Mouse (Mus musculus) limb, embryonic 14.5 days (tissue): Measurements from ENCODE around the gene Ryr1. TPM values are rescaled to one million over a fixed set of nuclear protein-coding genes. Genes with fewer than 3 reads are reported as not detected.
"Not testable (repeated sequence)": the region's sequence is repeated elsewhere in the genome, so short reads cannot be mapped to it uniquely, and the experiment has no call there.

Experiments
- ATAC-seq: fragments of 200-750 bp; cut with Nextera tagmentation; 2 replicates; pipeline ENCODE4 v1.8.0; 2017; ENCODE audit warnings: low read depth, moderate number of reproducible peaks, moderate TSS enrichment; ENCODE audit not compliant: low FRiP score
- DNase-seq: peaks from one replicate; pipeline ENCODE4 v3.0.0-alpha.2; 2015; ENCODE audit warnings: low spot score
- H3K27ac ChIP-seq: fragments of 300-500 bp; sonication (generic); replicated peaks from 2 replicates; pipeline ENCODE4 v1.5.1; 2014; ENCODE audit warnings: low read depth, mild to moderate bottlenecking, low read length, moderate library complexity, mixed read lengths
- H3K27me3 ChIP-seq: fragments of 300-500 bp; sonication (generic); 2 replicates; pipeline ENCODE4 v1.6.1; 2014; ENCODE audit warnings: low read length, mixed read lengths; ENCODE audit not compliant: control insufficient read depth, insufficient read depth
- H3K36me3 ChIP-seq: fragments of 300-500 bp; sonication (generic); 2 replicates; pipeline ENCODE4 v1.6.1; 2014; ENCODE audit warnings: mild to moderate bottlenecking, low read length, moderate library complexity, mixed read lengths; ENCODE audit not compliant: control insufficient read depth, insufficient read depth
- H3K4me1 ChIP-seq: fragments of 300-500 bp; sonication (generic); 2 replicates; pipeline ENCODE4 v1.6.1; 2014; ENCODE audit warnings: antibody characterized with exemption, low read length, mixed read lengths; ENCODE audit not compliant: control insufficient read depth, insufficient read depth
- H3K4me2 ChIP-seq: fragments of 300-500 bp; sonication (generic); replicated peaks from 2 replicates; pipeline ENCODE4 v1.6.1; 2014; ENCODE audit warnings: low read depth, mild to moderate bottlenecking, low read length, moderate library complexity; ENCODE audit not compliant: severe bottlenecking
- H3K4me3 ChIP-seq: fragments of 300-500 bp; sonication (generic); replicated peaks from 2 replicates; pipeline ENCODE4 v1.5.1; 2014; ENCODE audit warnings: low read length
- H3K9ac ChIP-seq: fragments of 300-500 bp; sonication (generic); 2 replicates; pipeline ENCODE4 v1.6.1; 2014; ENCODE audit warnings: mild to moderate bottlenecking, low read depth, low read length, moderate library complexity; ENCODE audit not compliant: severe bottlenecking
- H3K9me3 ChIP-seq: fragments of 300-500 bp; sonication (generic); 2 replicates; pipeline ENCODE4 v1.6.1; 2016; ENCODE audit warnings: low read length; ENCODE audit not compliant: control insufficient read depth
- POLR2A ChIP-seq: fragments of 200-500 bp; IDR thresholded peaks from 2 replicates; pipeline ENCODE4 v1.8.0; 2012; ENCODE audit warnings: inconsistent platforms, mild to moderate bottlenecking, moderate library complexity, borderline replicate concordance; ENCODE audit not compliant: insufficient read depth, insufficient read length; ENCODE audit errors: extremely low read depth
- WGBS: fragments of 180-500 bp; shearing (Covaris S2); extraction: QIAGEN DNeasy Blood & Tissue Kit; methylation state at CpG from one replicate; pipeline ENCODE4 v1.1.7; 2014; 5-methylcytosine and 5-hydroxymethylcytosine counted together
- polyA plus RNA-seq, 2 experiments: library from polyadenylated mRNA; depleted of rRNA in 1 of 2; stranded (reverse) in 1 of 2; unstranded in 1 of 2; fragments of >200 nt; fragmentation: Nextera tagmentation in 1 of 2; extraction: Ambion mirVana in 1 of 2; gene quantifications; 2 replicates each; pipeline versions ENCODE4 v1.2.1 to v1.2.3; 2012 to 2014

Gene Ryr1
- polyA plus RNA-seq, 2 experiments, result 7.7 to 26.5 TPM

DNA sequence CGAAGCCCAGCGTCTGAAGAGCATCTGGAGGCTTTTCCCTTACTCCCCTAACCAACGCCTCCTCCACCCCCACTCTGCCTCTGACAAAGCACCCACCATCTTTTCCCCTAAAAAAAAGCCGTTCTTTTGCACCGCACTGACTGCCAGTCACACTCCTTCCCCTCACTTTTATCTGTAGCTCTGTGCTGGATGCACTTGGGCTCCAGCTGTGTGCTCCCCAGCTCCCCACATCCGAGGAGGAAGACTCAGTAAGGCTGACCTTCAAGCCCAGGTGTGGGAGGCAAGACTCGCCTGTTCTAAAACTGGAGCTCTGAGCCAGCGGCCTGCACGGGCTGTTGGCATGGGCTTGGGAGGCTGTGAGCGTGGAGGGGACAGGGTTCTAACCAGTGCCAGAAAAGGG, 26.5 kb upstream of the Ryr1 start:
- Histone ChIP-seq H3K4me2 (no peak overlapping the region), H3K36me3 (no peaks in the 10 kb centered on the region; the same call in 1 of the 2 replicates), H3K4me1 (peaks cover 6% of the 10 kb centered on the region), H3K4me3 (no peak overlapping the region), H3K27ac (no peak overlapping the region), H3K9me3 (no peaks in the 10 kb centered on the region), H3K9ac (no peak overlapping the region), H3K27me3 (no peaks in the 10 kb centered on the region)
- DNase-seq (no peak), ATAC-seq (no peak)
- no peak for TF ChIP-seq POLR2A
- WGBS, result 70% methylated on average over 10 of the region's 10 CpGs

DNA sequence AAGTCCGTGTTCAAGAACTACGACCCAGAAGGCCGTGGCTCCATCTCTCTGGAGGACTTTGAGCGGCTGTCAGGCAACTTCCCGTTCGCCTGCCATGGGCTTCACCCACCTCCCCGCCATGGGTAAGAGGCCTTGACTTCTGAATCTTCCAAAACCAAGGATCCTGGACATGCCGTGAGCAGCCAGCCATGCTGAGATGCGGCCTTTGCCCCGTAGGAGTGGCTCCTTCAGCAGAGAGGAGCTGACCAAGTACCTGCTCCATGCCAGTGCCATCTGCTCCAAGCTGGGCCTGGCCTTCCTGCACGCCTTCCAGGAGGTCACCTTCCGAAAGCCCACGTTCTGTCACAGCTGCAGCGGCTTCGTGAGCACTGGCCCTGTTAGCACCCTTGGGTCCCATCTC, 23.8 kb upstream of the Ryr1 start:
- Histone ChIP-seq H3K36me3 (no peaks in the 10 kb centered on the region; the same call in 1 of the 2 replicates), H3K27me3 (no peaks in the 10 kb centered on the region), H3K9ac (no peak overlapping the region), H3K4me2 (no peak overlapping the region), H3K4me3 (no peak overlapping the region), H3K27ac (no peak overlapping the region), H3K4me1 (no peaks in the 10 kb centered on the region), H3K9me3 (no peaks in the 10 kb centered on the region)
- DNase-seq (no peak), ATAC-seq (no peak)
- no peak for TF ChIP-seq POLR2A
- 92% methylated on average over 15 of the region's 15 CpGs for WGBS

DNA sequence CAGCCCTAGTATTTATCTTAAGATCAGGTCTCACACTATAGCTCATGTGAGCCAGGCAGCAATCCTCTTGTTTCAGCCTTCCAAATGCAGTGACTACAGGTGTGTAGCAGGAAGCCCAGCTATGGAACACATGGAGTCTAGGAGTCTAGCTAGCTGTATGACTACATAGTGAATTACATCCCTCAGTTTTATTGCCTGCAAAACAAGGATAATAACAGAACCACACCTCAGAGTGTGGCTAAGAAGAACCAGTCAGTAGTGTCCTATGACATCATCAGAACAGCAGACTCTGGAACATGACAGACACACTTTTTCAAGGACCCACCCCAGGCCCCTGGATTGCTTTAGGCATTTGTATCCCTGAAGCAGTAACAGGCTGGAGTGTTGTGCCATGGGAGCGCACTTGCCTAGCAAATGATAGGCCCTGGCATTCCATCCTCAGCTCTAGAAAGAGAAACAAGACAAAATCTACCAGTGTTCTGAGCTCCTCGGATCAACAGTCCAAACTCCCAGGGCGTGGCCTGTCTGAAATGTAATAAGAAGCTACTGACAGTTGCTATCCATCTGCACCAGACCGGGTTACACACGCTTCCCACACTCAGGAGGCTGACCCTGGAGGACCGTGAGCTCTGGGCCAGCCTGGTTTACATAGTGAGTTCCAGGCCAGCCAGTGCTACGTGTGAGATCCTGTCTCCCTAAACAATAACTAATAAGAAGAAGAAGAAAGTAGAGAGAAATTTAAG, 21.8 kb upstream of the Ryr1 start:
- no peak overlapping the region for H3K4me2 ChIP-seq
- H3K9ac ChIP-seq, result no peak overlapping the region
- ATAC-seq (no peak), DNase-seq (no peak)
- H3K4me1 ChIP-seq, result no peaks in the 10 kb centered on the region
- H3K9me3 ChIP-seq, result no peaks in the 10 kb centered on the region
- no peak overlapping the region for H3K4me3 ChIP-seq
- H3K27ac ChIP-seq, result no peak overlapping the region
- no peaks in the 10 kb centered on the region for H3K36me3 ChIP-seq
- no peaks in the 10 kb centered on the region for H3K27me3 ChIP-seq
- 75% methylated on average over 7 of the region's 7 CpGs for WGBS
- no peak for TF ChIP-seq POLR2A

DNA sequence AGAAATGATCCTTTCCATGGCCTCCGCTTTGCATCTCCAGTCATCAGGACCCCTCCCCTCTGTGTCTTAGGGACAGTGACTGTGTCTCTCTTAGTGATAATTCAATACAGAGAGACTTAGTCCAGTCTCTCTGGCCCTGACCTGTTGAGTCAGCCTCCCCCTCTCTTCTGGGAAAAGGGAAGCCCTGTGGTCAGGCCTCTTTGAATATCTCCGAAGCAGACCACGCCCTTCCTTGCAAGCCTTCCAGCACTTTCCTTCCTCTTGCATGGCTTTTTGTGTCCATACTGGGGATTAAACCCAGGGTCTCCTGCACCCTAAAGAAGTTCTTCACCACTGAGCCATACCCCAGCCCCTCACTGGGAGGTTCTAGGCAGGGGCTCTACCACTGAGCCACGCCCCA, 19.0 kb upstream of the Ryr1 start:
- WGBS, result 95% methylated on average over 4 of the region's 4 CpGs

DNA sequence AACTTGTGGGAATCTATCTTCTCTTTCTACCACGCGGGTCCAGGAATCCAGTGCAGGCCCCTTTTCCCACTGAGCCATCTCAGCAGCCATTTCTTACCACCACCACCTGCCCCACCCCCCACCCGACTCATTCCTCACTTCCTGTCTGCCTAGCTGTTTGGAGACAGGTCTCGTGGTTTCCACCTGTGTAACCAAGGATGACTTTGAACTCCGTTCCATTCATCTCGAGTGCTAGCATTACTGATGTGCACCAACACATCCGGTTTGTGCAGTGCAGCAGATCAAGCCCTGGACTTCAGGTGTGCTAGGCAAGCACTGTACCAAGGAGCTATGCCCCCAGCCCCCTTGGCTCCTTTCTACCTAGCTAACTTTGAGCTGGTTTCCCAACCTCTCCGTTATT, 16.4 kb upstream of the Ryr1 start:
- no peak for DNase-seq
- WGBS, result 76% methylated on average over 8 of the region's 8 CpGs

More for the DNA sequence above, 19.0 kb upstream of the Ryr1 start:
- Histone ChIP-seq H3K27ac (no peak overlapping the region), H3K27me3 (no peaks in the 10 kb centered on the region), H3K36me3 (no peaks in the 10 kb centered on the region), H3K9ac (no peak overlapping the region), H3K4me1 (no peaks in the 10 kb centered on the region), H3K4me3 (no peak overlapping the region), H3K9me3 (no peaks in the 10 kb centered on the region), H3K4me2 (no peak overlapping the region)
- no peak for DNase-seq
- no peak for TF ChIP-seq POLR2A
- no peak for ATAC-seq

DNA sequence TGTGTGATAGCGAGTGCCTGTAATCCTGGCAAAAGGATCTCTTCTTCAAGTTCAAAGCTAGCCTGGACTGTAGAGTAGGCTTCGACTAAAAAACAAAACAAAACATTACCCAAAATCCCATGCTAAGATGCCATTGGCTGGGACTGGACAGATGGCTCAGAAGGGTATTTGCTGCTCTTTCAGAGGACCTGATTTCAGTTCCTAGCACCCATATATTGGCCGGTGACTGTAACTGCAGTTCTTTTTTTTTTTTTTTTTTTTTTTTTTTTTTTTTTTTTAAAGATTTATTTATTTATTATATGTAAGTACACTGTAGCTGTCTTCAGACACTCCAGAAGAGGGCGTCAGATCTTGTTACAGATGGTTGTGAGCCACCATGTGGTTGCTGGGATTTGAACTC, 14.3 kb upstream of the Ryr1 start:
- H3K27me3 ChIP-seq, H3K9ac ChIP-seq, H3K27ac ChIP-seq, ATAC-seq, H3K4me1 ChIP-seq, H3K4me3 ChIP-seq, H3K9me3 ChIP-seq, DNase-seq, H3K36me3 ChIP-seq, H3K4me2 ChIP-seq: not testable (repeated sequence)
- 78% methylated on average over 3 of the region's 4 CpGs for WGBS

More for the DNA sequence above, 16.4 kb upstream of the Ryr1 start:
- Histone ChIP-seq H3K36me3 (no peaks in the 10 kb centered on the region), H3K27me3 (no peaks in the 10 kb centered on the region), H3K9ac (no peak overlapping the region), H3K4me3 (no peak overlapping the region), H3K4me1 (no peaks in the 10 kb centered on the region), H3K9me3 (no peaks in the 10 kb centered on the region), H3K27ac (no peak overlapping the region), H3K4me2 (no peak overlapping the region)
- no peak for TF ChIP-seq POLR2A
- no peak for ATAC-seq
